Mouse (Mus musculus) kidney, embryonic 16.5 days (tissue): ENCODE measurements around the gene Mpc1. TPM values are rescaled to one million over a fixed set of nuclear protein-coding genes. Genes with fewer than 3 reads are reported as not detected.

Experiments used
- ATAC-seq: fragments of 200-750 bp; cut with Nextera tagmentation; 2 replicates; pipeline ENCODE4 v1.8.0; 2017; ENCODE audit warnings: moderate TSS enrichment; ENCODE audit not compliant: low FRiP score, low TSS enrichment
- H3K27ac ChIP-seq: fragments of 300-500 bp; sonication (generic); 2 replicates; pipeline ENCODE4 v1.5.1; 2014; ENCODE audit warnings: low read length
- H3K27me3 ChIP-seq: fragments of 300-500 bp; sonication (generic); 2 replicates; pipeline ENCODE4 v1.6.1; 2014; ENCODE audit warnings: low read length, control low read depth, mixed read lengths; ENCODE audit not compliant: insufficient read depth
- H3K36me3 ChIP-seq: fragments of 300-500 bp; sonication (generic); 2 replicates; pipeline ENCODE4 v1.6.1; 2014; ENCODE audit warnings: low read length, control low read depth, mixed read lengths; ENCODE audit not compliant: insufficient read depth
- H3K4me1 ChIP-seq: fragments of 300-500 bp; sonication (generic); 2 replicates; pipeline ENCODE4 v1.6.1; 2014; ENCODE audit warnings: low read length, control low read depth, mixed read lengths; ENCODE audit not compliant: insufficient read depth
- H3K4me2 ChIP-seq: fragments of 300-500 bp; sonication (generic); replicated peaks from 2 replicates; pipeline ENCODE4 v1.6.1; 2014; ENCODE audit warnings: low read depth, low read length
- H3K4me3 ChIP-seq: fragments of 300-500 bp; sonication (generic); 2 replicates; pipeline ENCODE4 v1.5.1; 2014; ENCODE audit warnings: mild to moderate bottlenecking, low read length
- H3K9ac ChIP-seq: fragments of 300-500 bp; sonication (generic); replicated peaks from 2 replicates; pipeline ENCODE4 v1.6.1; 2014; ENCODE audit warnings: low read length
- H3K9me3 ChIP-seq: fragments of 300-500 bp; sonication (generic); 2 replicates; pipeline ENCODE4 v1.6.1; 2016; ENCODE audit warnings: low read length, control low read depth
- WGBS: fragments of 180-500 bp; shearing (Covaris S2); extraction: QIAGEN DNeasy Blood & Tissue Kit; methylation state at CpG from one replicate; pipeline ENCODE4 v1.1.7; 2014; 5-methylcytosine and 5-hydroxymethylcytosine counted together
- polyA plus RNA-seq: library from polyadenylated mRNA; unstranded; fragments of >200 nt; fragmentation: Nextera tagmentation; extraction: Ambion mirVana; gene quantifications from 2 replicates; pipeline ENCODE4 v1.2.1, GENCODE M21; 2015

Mpc1 gene
- polyA plus RNA-seq: 178 and 202 TPM in 2 replicates

DNA sequence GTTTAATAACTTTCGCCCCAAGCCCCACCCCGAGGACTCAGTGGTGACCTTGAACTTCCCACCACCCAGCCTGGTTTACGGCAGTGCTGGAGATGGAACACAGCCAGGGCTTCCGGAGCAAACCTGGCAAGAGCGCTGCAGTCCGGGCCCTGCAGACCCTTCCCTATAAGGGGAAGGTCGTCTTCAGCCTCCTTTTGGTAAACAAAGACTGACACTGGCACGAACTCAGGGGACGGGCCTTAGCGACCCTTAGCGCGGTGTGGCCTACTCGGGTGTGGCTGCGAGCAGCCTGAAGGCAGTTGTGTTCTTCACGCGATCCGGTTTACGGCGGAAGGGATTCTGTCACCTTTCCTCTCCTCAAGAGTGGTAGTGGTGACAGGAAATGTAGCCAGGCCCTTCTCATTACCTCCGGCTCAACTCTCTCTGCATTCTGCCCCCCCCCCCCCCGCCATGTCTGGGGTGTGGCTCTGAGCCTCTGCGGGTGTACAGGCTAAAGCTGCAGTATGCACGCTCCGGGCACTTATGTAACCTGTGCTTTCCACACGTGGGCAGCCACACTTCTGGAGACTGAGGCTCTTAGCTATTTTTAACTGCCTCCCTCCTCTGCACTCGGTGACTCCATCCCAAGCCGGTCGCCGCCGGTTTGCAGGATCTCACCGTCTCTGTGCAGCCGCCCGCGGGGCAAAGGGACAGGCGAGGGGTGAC is at the start of gene Mpc1:
Gene Mpc1, plus strand, starts transcription at position 84 of the 705 bp plus-strand sequence.
- under 1% methylated on average over 35 of the region's 35 CpGs for WGBS
- Histone ChIP-seq H3K27me3 (no peaks in the 10 kb centered on the region), H3K9ac (peak within 1 kb of the TSS; percentile 81), H3K4me3 (peak within 1 kb of the TSS; percentile 78), H3K4me1 (peaks cover 16% of the 10 kb centered on the region), H3K9me3 (no peaks in the 10 kb centered on the region), H3K4me2 (peak within 1 kb of the TSS; percentile 99), H3K27ac (peak within 1 kb of the TSS; percentile 94), H3K36me3 (no peaks in the 10 kb centered on the region)
- peak; percentile 81 for ATAC-seq

DNA sequence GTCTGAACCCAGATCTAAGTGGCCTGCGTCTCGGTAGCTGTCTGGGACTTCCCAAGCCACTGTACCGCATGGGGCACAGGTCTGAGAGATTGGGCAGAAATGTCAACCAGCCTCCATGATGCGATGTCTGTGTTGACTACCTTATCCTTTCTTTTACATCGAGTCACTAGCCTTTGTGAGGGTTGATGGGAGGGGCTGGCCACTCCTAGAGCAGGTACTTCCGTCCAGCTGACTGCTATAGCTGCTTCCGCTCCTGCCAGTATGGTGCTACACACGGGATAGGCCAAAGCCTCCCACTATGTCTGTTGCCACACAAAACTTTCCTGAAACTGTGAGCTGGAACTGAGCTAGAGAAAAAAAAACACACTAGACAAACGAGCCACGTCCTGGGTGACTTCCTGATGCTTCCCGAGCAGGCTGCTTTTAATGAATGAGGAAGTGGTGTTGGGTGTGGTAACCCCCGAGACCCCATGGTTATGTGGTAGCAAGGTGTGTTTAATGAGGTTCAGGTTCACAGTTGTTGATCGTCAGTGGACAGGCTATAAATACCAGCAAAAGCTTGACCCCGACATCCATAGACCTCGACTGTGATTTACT is 49.0 kb upstream of the Mpc1 start:
- no peaks in the 10 kb centered on the region for H3K36me3 ChIP-seq
- H3K27me3 ChIP-seq: no peaks in the 10 kb centered on the region
- no peak for ATAC-seq
- 43% methylated on average over 15 of the region's 15 CpGs for WGBS
- 0 out of 2 replicates have a peak, but pooled peaks cover under 1% of the 10 kb centered on the region for H3K4me1 ChIP-seq
- H3K9me3 ChIP-seq: no peaks in the 10 kb centered on the region
- H3K4me2 ChIP-seq: no peak overlapping the region
- no peak overlapping the region for H3K9ac ChIP-seq
- no peak overlapping the region for H3K27ac ChIP-seq
- H3K4me3 ChIP-seq: no peak overlapping the region

DNA sequence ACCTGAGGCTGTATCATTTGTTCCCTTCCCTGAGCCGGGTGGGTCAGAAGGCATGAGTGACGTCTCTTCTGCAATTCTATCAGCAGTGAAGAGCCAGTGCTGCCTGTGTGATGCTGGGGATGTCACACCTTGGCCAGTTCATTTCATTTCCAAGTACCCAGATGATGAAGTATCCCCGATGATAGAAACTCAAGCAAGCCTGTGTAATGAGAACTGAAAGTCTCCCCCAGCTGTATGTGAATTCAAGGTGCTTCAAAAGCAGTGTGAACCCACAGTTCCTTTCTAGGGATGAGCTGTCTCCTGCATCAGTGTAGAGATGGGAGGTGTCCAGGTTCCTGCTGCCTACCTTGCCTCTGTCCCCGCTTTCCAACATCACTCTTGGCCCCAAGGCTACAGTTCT is 48.2 kb upstream of the Mpc1 start:
- Histone ChIP-seq H3K4me1 (no peaks in the 10 kb centered on the region), H3K4me3 (no peak overlapping the region), H3K27ac (no peak overlapping the region), H3K9me3 (no peaks in the 10 kb centered on the region), H3K9ac (no peak overlapping the region), H3K36me3 (no peaks in the 10 kb centered on the region), H3K4me2 (no peak overlapping the region), H3K27me3 (no peaks in the 10 kb centered on the region)
- 88% methylated on average over 4 of the region's 4 CpGs for WGBS
- ATAC-seq: no peak

DNA sequence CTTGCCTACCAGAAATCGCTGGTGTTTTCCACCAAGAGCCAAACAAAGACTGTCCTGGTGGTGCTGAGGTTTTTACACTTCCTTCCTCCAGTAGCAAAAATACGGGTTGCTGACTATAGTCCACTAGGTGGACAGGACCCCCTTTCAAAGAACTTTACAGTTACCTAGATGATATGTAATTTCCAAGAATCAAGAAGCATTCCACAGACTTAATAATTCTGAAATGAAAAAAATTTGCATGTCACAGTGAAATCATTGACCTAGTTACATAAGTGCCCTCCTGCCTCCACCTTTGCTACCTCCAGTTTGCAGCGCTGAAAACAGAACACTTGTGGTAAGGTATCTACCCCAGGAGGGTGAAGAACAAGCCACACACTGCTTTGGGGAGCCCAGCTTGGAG is 47.0 kb upstream of the Mpc1 start, which contains the start of gene Ccr6:
Gene Ccr6, plus strand, starts transcription at position 301 of the 400 bp plus-strand sequence.
- no peaks in the 10 kb centered on the region for H3K4me1 ChIP-seq
- WGBS: 79% methylated on average over 3 of the region's 3 CpGs
- H3K4me3 ChIP-seq: no peak within 1 kb of the TSS
- H3K36me3 ChIP-seq: no peaks in the 10 kb centered on the region
- H3K9ac ChIP-seq: no peak within 1 kb of the TSS
- ATAC-seq: no peak
- H3K27ac ChIP-seq: no peak within 1 kb of the TSS
- no peaks in the 10 kb centered on the region for H3K27me3 ChIP-seq
- no peaks in the 10 kb centered on the region for H3K9me3 ChIP-seq
- H3K4me2 ChIP-seq: no peak within 1 kb of the TSS

DNA sequence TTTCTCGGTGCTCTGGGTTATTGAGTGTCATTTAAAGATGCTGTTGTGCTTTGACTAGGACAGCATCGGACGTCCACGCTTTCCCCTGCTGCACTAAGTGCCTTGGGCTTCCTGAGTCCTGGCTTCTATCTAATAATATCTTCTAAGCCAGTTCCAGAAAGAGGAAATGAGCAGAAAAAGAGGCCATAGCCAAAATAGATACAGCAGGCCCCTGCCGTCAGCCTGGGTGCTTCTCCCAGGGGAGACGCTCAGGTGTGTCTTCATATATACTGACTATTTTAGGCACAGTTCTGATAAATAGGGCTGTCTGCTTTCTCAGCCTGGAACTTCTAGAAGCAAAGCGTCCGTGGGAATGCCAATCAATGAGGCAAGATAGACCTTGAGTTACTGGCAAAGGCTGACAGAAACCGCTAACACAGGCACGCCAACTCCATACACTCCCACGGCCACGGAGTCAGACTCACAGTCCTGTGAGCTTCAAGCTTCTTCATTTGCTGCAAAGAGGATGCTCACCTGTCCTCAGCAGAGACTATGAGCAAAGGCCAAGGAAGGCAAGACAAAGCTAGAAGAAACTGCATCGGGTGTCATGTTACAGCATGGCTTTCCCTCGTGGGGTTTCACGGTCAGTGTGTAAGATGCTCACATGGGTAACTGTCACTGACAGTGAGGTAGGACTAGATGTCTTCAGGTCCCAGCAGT is 44.5 kb upstream of the Mpc1 start:
- Histone ChIP-seq H3K4me3 (no peak overlapping the region), H3K9ac (no peak overlapping the region), H3K36me3 (no peaks in the 10 kb centered on the region), H3K4me2 (no peak overlapping the region), H3K27me3 (no peaks in the 10 kb centered on the region), H3K9me3 (no peaks in the 10 kb centered on the region), H3K4me1 (no peaks in the 10 kb centered on the region), H3K27ac (no peak overlapping the region)
- ATAC-seq: no peak
- 65% methylated on average over 15 of the region's 15 CpGs for whole genome bisulfite sequencing

DNA sequence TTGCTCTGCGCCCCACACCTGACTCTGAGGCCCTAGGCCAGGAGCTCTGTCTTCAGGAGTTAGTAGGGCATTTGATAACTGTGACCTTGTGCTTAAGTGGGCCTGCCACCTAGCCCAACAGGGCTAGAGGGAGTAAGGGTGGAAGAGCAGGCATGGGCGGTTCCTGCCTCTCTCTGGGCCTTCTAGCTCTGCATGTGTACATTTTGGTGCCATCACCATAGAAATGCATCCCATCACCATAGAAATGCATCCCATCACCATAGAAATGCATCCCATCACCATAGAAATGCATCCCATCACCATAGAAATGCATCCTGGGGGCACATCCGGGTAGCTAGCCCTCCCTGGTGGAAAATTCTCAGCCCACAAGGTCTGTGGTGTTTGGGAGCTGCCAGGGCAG is 43.1 kb upstream of the Mpc1 start:
- no peak for ATAC-seq
- no peaks in the 10 kb centered on the region for H3K36me3 ChIP-seq
- H3K4me2 ChIP-seq: no peak overlapping the region
- no peaks in the 10 kb centered on the region for H3K27me3 ChIP-seq
- H3K9ac ChIP-seq: no peak overlapping the region
- no peak overlapping the region for H3K4me3 ChIP-seq
- H3K9me3 ChIP-seq: no peaks in the 10 kb centered on the region
- no peak overlapping the region for H3K27ac ChIP-seq
- 73% methylated on average over 3 of the region's 3 CpGs for WGBS
- H3K4me1 ChIP-seq: no peaks in the 10 kb centered on the region

DNA sequence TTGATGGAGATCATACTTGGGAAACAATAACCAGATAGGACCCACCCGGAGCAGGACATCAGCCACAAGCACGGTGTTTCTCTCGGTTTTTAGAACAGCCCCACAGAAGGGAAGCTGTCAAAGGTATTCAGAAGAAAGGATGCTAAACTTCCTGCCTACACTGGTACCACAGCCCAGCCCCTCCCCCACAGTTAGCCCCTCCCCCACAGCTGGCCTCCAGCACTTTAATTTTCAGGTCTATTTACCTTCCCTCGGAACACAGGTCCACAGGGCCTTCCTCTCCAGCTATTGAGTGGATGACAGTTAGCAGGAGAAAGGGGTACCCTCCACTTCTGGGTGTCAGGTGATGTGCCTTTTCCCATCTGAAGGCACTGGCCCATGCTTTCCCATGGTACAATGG is 42.2 kb upstream of the Mpc1 start:
- Histone ChIP-seq H3K4me2 (no peak overlapping the region), H3K27ac (no peak overlapping the region), H3K27me3 (no peaks in the 10 kb centered on the region), H3K9me3 (no peaks in the 10 kb centered on the region), H3K36me3 (no peaks in the 10 kb centered on the region), H3K9ac (no peak overlapping the region), H3K4me1 (no peaks in the 10 kb centered on the region), H3K4me3 (no peak overlapping the region)
- 61% methylated on average over 4 of the region's 4 CpGs for WGBS
- ATAC-seq: no peak

DNA sequence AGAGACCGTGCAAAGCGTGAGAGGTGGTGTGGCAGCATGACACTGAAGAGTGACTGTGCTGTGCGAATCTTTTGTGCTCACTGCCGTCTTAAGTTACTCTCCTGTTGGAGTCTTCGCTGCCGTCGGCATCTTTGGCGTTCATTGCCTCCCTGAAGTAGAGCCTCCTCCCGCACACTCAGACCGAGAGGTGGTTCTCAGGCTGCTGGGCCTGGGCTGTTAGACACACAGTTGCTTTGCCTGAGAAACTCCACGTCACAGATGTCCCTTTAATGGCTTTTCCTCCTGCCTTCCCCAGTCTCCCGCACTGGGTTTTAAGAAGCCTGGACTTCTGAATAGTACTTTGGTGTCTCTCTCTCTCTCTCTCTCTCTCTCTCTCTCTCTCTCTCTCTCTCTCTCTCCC is 41.1 kb upstream of the Mpc1 start:
- Histone ChIP-seq H3K9me3 (no peaks in the 10 kb centered on the region), H3K4me1 (no peaks in the 10 kb centered on the region), H3K27me3 (no peaks in the 10 kb centered on the region), H3K36me3 (no peaks in the 10 kb centered on the region), H3K4me3 (no peak overlapping the region), H3K27ac (no peak overlapping the region), H3K4me2 (no peak overlapping the region), H3K9ac (no peak overlapping the region)
- ATAC-seq: no peak
- 49% methylated on average over 12 of the region's 12 CpGs for WGBS

DNA sequence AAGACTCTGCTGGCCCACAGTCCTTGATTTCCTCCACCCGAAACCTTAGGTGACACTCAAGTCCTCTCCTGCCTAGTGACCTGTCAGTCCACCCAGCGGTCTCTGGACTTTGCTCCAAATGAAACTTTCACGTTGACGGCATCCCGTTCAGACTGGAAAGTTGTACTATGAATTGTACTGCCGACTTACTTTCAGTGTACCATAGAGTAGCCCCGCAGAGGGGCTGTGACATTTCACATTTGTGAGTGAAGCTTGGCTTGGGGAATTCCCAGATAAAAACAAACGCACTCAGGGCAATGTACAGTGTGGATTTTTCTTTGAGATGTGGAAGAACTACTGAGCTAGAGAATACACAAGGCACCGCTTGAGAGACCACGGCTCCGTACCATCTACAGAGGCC is 40.5 kb upstream of the Mpc1 start:
- Histone ChIP-seq H3K36me3 (no peaks in the 10 kb centered on the region), H3K4me2 (no peak overlapping the region), H3K4me3 (no peak overlapping the region), H3K4me1 (no peaks in the 10 kb centered on the region), H3K27me3 (no peaks in the 10 kb centered on the region), H3K9me3 (no peaks in the 10 kb centered on the region), H3K9ac (no peak overlapping the region), H3K27ac (no peak overlapping the region)
- ATAC-seq: no peak
- WGBS: 86% methylated on average over 11 of the region's 11 CpGs

DNA sequence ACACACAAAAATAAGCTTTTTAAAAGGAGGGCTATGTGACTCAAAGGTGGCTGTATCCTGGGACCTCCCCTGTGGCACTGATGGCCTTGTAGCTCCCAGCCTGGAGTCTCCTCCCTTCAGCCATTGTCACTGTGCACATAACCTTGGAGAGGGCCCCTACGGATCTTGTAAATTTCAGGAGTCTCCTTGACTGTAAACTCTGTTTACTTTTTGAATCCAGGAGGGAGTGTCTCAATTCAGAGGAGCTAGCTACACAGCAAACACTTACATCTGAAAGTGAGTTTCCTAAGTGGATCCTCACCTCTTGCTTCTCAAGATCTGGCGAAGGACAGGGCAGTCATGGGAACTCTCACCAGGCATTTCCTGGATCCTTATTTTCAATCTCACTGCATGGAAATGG is 38.6 kb upstream of the Mpc1 start:
- no peak overlapping the region for H3K27ac ChIP-seq
- no peak for ATAC-seq
- H3K9ac ChIP-seq: no peak overlapping the region
- H3K9me3 ChIP-seq: no peaks in the 10 kb centered on the region
- H3K4me2 ChIP-seq: no peak overlapping the region
- no peak overlapping the region for H3K4me3 ChIP-seq
- no peaks in the 10 kb centered on the region for H3K4me1 ChIP-seq
- WGBS: 52% methylated on average over 2 of the region's 2 CpGs
- no peaks in the 10 kb centered on the region for H3K27me3 ChIP-seq
- H3K36me3 ChIP-seq: no peaks in the 10 kb centered on the region
